Mouse (Mus musculus) retina, postnatal 7 days (tissue): ENCODE data around the gene Fhod1.

Experiments
- DNase-seq: peaks from one replicate; pipeline ENCODE4 v3.0.0-alpha.2; 2012; ENCODE audit warnings: low read depth, low spot score

The Fhod1 gene

GRCm38 (mm10) chr8:105349096-105349771, 1.5 kb upstream of the Fhod1 start:
- DNase-seq = no peak

- DNase-seq = no peak
Measured at GRCm38 (mm10) chr8:105348450-105349095, 820 bp upstream of the Fhod1 start, which contains the start of gene Slc9a5. Gene Slc9a5, plus strand, starts transcription at chr8:105348843.

DNA sequence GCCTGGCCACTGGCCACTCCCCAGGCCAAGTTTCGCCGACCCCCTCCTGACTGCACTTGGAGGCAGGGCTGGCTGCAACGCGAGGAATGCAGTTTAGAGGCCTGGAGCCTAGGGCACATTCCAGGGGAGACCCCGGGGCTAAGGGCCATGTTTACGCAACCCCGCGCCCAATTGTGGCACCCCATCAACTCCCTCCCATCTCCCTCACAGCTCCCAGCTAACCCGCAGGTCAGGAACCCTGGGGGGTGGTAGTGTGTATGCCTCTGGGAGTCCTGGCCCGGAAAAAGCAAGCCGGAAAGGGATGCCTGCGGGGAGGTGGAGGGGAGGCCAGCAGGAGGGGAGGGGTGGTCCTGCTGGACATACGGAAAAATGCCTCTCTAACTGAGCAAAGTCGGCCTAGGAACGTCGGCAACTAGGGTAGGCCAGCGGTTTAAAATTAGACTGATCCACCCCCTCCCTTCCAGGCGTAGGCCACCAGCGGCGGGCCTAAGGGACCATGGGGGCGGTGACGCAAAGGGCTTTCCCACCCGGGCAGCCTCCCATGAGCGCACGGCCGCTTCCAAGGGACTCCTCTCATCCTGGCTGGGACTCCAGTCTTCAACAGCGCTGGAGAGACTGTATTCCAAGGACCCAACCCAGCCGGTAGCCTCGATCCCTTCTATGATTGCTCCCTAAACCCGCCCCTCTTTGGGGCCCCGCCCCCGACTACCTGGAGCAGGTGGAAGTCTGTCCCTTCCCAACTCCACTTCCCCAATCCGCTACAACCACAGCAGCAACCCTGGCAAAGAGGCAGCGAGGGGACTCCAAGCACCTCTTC, 934 bp downstream of the Fhod1 start:
- DNase-seq = no peak

- DNase-seq = no peak
Measured at GRCm38 (mm10) chr8:105345061-105345975, 2.4 kb downstream of the Fhod1 start.

GRCm38 (mm10) chr8:105343791-105344574, 3.8 kb downstream of the Fhod1 start:
- DNase-seq = no peak

DNA sequence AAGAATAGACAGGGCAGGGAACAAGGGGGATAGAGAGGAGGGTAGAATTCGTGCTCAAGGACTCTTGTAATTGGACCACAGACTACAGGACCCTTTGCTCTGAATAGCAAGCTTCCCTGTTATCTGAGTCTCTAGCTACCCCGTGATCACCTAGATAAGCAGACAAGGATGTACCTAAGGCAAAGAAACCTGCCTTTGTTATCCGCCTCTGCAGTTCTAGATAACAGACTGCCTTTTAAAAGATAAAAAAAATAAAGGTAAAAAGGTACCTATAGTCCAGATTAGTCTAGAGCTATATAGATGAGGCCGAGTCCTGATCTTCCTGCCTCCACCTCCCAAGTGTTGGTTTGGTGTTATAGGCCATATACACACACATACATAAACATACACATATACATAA, 5.0 kb downstream of the Fhod1 start:
- DNase-seq = no peak

DNA sequence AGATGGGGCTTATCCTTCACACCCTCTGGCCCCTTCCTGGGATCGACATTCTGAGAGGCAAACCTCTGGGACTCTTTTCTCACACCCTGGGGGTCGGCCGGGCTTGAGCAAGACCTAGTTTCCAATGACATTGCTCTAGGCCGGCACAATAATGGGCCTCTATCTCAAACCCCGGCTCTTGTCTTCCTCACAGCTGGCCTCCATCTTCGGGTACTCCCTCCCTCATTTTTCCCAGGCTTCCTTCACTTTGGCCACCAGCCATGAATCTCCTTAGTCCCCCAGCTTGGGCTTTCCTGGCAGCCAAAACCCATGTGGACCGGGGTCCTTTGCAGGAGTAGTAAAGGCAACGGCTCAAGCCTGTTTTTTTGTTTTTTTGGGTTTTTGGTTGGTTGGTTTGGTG, 6.4 kb downstream of the Fhod1 start:
- DNase-seq = no peak

DNA sequence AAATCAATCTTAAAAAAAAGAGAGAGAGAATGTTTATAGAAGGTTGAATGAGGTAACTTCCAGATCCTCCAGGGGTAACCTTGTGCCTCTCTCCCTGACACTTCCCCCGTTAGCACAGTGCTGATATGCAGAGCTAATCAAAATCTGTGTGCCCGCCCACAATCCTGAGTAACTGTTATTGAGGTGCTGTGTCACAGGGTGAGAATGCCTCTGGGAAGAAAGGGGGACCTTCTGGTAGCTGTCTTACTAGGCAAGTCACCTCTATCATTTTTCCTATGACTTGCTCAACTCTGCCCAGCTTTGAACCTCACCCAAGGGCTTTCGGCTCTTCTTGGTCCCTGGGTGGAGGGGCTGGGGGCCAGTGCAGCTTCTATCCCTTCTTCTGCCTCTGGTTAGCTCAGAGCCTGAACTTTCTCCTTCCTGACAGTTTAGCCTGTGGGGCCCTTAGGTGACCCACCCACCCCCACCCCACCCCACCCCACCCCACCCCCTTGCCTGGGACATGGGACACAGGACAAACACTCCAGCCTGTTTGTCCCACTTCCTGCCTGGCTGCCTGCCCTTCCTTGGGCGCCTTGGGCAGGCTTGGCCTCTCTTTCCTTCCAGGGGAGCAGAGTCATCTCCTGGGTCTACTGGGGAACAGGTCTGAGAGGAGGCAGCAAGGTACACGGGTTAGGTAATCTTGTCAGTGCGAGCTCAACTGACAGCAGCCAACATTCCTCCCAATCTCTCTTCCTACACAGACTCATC, 7.7 kb downstream of the Fhod1 start:
- no peak for DNase-seq

DNA sequence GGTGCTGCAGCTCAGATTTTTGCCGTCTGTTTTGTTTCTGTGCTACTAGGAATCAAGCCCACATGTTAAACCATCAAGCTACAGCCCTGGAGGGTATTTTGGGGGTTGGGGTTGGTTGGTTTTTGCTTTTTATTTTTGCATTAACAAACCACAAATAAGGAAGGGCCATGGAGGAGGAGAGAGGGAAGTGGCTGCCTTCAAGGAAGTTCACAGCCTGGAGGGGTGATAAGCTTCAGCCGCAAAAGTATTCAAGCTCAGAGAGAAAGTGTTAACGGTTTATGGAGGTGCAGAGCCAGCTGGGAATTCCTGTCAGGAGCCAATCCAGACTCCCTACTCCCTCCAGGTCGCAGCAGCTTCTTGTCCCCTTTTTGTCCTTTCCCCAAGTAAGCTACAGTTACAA, 8.8 kb downstream of the Fhod1 start:
- DNase-seq = no peak

- no peak for DNase-seq
Measured at GRCm38 (mm10) chr8:105336373-105337130, 11.2 kb downstream of the Fhod1 start.

- DNase-seq = no peak
Measured at GRCm38 (mm10) chr8:105332523-105332922, 15.2 kb downstream of the Fhod1 start.

DNA sequence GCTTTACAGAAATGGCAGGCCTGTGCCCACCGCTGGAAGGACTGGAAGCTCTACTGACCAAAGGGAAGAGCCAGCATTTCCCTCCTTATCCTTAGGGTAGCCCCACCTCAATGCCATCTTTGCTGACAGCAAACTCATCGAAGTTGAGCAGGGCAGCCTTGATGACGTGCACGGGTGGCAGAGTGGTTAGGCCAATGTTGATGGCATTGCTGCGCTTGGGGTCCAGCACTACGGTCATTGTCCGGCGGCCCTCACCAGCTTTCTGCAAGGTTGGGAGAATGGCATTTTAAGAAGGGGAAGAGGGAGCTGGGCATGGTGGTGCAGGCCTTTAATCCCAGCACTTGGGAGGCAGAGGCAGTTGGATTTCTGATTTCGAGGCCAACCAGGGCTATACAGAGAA, 15.8 kb downstream of the Fhod1 start:
- no peak for DNase-seq

GRCm38 (mm10) chr8:105331469-105331868, 16.3 kb downstream of the Fhod1 start:
- no peak for DNase-seq

DNA sequence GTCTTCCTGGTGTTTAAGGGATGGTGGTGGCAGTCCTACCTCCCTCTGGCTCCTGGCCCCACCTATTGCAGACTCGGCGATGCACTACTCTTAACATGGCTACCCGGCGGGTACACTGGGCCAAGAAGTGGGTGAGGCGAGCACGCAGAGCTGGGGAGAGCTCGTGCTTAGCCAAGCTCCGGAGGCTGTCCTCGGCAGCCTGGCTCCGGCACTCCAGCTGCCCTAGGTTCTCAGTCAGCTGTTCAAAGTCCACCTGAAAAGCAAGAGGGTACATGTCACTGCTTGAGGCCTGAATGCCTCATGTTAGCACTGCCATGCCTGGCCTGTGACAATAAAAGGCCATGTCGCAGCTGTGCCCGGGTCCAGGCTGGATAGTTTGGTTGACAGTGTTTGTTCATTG, 17.4 kb downstream of the Fhod1 start:
- no peak for DNase-seq

- no peak for DNase-seq
Measured at GRCm38 (mm10) chr8:105326968-105327367, 20.8 kb downstream of the Fhod1 start.

DNA sequence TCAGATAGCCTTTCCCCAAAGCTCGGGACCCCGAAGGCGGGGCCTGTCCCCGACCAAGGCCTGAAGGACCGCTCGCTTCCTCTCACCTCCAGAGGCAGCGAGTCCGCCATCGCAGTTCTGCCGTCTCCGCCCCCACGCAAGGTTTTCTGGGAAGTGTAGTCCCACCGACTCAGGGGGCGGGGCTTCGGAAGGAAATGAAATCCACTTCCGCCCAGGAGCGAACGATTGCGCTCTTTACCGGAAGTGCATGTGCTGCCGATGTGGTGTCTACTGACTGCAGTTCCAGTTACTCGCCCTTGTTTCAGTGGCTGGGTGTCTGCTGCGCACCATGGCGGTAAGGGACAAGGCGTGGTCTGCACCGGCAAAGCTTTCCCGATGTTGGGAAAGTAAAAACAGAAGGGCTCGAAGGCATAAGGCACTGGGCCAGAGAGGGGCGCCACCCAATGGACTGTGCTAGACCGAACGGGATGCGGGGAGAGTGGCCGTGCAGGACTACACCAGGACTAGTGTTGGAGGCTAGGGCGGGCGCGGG, 21.5 kb downstream of the Fhod1 start, which contains the start of the genes Lrrc29 and Tmem208:
Lrrc29 (minus strand) TSS at position 138 of the 532 bp plus-strand sequence.
Tmem208 (plus strand) TSS at position 214 of the 532 bp plus-strand sequence.
- peak; percentile 90 for DNase-seq

DNA sequence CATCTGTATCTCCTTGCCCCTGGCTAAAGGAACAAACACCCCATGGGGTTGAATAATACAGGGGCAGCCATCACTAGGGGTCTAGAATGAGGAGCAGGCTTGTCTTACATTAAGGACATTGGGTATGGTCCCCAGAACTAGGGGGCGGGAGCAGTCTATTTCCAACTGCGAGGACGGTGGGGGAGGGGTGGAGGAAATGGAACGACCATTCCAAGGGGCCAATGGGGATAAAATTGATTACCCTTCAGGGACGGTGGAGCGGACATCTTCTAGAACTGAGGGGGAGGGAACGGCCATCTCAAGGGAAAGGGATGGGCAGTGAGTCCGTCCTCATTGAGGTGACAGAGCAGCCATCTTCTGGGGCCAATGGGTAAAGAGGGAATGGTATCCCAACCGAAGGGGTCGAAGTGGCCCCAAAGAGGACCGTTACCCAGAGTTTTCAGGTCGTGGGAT, 22.1 kb downstream of the Fhod1 start:
- no peak for DNase-seq

- no peak for DNase-seq
Measured at GRCm38 (mm10) chr8:105323183-105323582, 24.6 kb downstream of the Fhod1 start.
